Mouse (Mus musculus) olfactory bulb, adult 2 months (tissue): ENCODE data around the gene Gadd45a.

ENCODE experiments used
- CTCF ChIP-seq: fragments of 200-500 bp; IDR thresholded peaks from 2 replicates; pipeline ENCODE4 v1.5.1; 2012; ENCODE audit warnings: low read depth, mild to moderate bottlenecking, low read length, moderate library complexity; ENCODE audit not compliant: insufficient read depth
- POLR2A ChIP-seq: fragments of 200-500 bp; IDR thresholded peaks from 2 replicates; pipeline ENCODE4 v1.6.1; 2012; ENCODE audit warnings: mild to moderate bottlenecking, low read depth, low read length, moderate library complexity; ENCODE audit not compliant: insufficient read depth

DNA sequence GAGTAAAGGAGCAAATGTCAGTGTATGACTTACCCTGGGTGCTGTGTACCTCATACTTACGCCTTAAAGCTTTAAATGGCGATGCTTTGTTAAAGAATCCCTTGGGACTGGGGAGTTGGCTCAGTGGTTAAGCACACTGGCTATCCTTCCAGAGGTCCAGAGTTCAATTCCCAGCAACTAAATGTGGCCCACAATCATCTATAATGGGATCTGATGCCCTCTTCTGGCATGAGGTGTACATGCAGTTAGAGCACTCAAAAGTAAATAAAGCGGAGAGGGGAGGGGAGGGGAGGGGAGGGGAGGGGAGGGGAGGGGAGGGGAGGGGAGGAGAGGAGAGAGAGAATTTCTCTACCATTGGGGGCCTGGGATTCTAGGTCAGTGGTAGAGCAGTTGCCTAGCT lies 1.7 kb upstream of the Gadd45a start:
- TF ChIP-seq CTCF (no peak), POLR2A (no peak)
